Mouse (Mus musculus): ENCODE data around the gene Chrne. TPM values are rescaled to one million over a fixed set of nuclear protein-coding genes. Genes with fewer than 3 reads are reported as not detected.

The Chrne gene
- polyA plus RNA-seq (2021; fragmentation: Nextera tagmentation): 0.31 TPM in 1 of 2 replicates, not detected in the other
- long read RNA-seq, experiment 1: 0 reads
- long read RNA-seq, experiment 2: 0 reads

GRCm38 (mm10) chr11:70619101-70619500 is at the start of gene Chrne:
Gene Chrne, minus strand, starts transcription at chr11:70619216.

DNA sequence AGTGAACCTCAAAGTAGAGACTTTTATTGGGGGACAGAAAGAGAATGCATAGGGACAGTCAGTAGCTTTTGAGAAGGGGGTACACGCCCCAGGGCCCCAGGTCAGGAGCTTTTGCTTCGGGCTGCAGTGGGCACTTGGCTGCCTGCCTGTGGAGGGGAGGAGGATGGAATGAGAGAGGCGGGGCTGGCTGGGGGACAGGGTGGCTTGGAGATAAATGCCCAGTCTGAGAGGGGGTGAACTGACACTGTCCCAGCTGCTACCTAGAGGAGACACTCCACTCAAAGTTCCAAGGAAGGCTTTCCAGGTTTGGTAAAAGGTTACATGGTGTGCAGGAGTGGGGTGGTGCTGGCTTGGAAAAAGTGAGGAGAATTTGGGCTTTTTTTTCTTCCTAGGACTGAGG is 37.9 kb upstream of the Chrne start, which contains the start of gene Eno3:
Eno3 (plus strand) TSS at position 239 of the 400 bp plus-strand sequence.

DNA sequence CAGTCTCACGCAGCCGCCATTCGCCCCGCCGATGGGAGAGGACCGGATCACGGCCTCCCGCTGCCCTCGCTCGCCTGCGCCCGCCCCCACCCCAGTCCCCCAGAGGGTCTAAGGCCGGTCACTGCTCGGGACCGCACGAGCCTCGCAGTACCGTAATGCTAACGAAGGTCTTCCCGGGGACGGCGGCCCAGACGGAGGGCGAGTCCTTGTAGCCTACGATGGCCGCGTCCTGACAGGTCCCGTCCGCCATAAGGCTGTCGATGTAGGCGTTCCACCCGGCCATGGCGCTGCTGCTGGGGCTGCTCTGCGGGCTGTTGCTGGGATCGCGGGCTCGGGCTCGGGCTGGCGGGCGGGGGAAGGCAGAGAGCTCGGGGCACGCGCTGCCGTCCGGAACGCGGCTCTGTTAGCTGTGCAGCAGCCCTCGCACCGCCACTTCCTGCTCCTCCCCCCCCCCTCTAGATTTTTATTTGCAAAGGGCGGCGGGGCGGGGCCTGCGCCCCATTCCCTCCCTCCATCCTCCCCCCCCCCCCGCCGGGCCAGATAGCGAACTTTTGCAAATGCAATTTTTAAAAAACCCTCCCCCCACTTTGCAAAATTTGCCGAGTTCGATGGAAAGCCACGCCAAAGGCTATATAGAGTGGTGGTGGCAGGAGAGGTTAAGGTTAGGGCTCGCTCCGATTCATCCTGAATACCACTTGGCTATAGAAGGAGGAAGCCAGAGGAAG is 35.3 kb upstream of the Chrne start, which contains the start of gene Pfn1:
Pfn1 (minus strand) TSS at position 447 of the 725 bp plus-strand sequence.

DNA sequence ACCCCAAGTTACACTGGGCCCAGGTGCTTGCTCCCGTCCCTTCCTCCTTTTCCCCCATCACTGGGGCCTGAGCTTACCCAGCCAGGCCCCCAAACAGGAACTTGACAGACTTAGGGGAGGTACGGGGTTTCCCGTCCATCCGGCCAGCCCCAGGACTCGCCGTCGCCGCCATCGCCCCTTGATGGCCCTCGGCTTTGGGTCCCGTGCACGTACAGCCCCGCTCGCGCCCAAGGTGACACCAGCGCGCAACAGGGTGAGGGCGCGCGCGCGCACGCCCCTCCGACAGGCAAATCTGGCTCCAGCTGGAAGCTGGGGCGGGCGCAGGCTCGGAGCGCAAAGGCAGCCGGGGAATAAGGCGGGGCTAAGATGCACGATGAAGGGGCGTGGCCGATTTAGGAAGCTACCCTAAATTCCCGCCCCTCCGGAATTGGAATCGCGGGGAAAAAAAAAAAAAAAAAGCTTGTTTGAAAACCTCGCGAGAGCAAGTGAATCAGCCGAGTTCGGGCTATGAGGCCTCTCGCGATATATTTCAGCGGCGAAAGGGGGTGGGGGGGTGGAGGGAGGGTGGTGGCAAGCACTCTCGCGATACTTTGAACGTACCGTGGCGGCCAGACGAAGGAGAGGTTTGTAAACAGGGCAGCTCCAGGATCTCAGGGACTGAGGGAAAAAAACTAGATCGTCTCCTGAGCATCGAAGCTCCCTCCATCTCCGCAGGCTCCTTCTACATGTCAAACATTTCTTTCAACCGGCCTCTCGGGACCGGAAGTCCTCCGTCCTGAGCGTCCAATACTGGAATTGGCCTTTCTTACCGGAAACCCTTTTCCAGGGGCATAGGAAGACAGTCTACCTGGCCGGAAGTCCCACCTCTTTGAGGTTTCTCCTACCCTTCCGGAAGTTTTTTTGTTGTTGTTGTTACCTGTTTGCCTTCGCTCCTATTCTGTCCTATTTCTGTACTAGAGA is 28.0 kb upstream of the Chrne start, which contains the start of the genes Rnf167 and Slc25a11:
Rnf167 (plus strand) TSS at position 545 of the 960 bp plus-strand sequence.
Slc25a11 (minus strand) TSS at position 789 of the 960 bp plus-strand sequence.

GRCm38 (mm10) chr11:70638714-70639278 is 19.8 kb upstream of the Chrne start, which contains the start of gene Gp1ba:
Gene Gp1ba, plus strand, starts transcription at chr11:70639122.

GRCm38 (mm10) chr11:70615516-70616093 is 3.4 kb downstream of the Chrne start, which contains the start of gene 4930544D05Rik:
Gene 4930544D05Rik, plus strand, starts transcription at chr11:70615848.

Other genes with a start within 250 kb of the Chrne start
- 7.1 and 10.1 TPM in 2 replicates for gene Pelp1, start 209.2 kb downstream of the Chrne start, polyA plus RNA-seq (2021; fragmentation: Nextera tagmentation)
- gene Arrb2, start 186.6 kb downstream of the Chrne start, polyA plus RNA-seq (2021; fragmentation: Nextera tagmentation): 4.8 and 6.1 TPM in 2 replicates
- 19.1 and 19.8 TPM in 2 replicates for gene Med11, start 167.3 kb downstream of the Chrne start, polyA plus RNA-seq (2021; fragmentation: Nextera tagmentation)
- 0.06 and 0.13 TPM in 2 replicates for gene Zmynd15, start 159.8 kb downstream of the Chrne start, polyA plus RNA-seq (2021; fragmentation: Nextera tagmentation)
- gene Cxcl16, start 159.2 kb downstream of the Chrne start, polyA plus RNA-seq (2021; fragmentation: Nextera tagmentation): 1.9 and 3.4 TPM in 2 replicates
- 0.62 and 0.80 TPM in 2 replicates for gene Tm4sf5, start 114.0 kb downstream of the Chrne start, polyA plus RNA-seq (2021; fragmentation: Nextera tagmentation)
- gene Vmo1, start 104.6 kb downstream of the Chrne start, polyA plus RNA-seq (2021; fragmentation: Nextera tagmentation): 0.30 and 0.39 TPM in 2 replicates
- 0.11 TPM in 2 replicates for gene Gltpd2, start 100.0 kb downstream of the Chrne start, polyA plus RNA-seq (2021; fragmentation: Nextera tagmentation)
- 615 and 656 TPM in 2 replicates for gene Psmb6, start 93.8 kb downstream of the Chrne start, polyA plus RNA-seq (2021; fragmentation: Nextera tagmentation)
- gene Gm40193, start 86.3 kb downstream of the Chrne start, polyA plus RNA-seq (2021; fragmentation: Nextera tagmentation): not detected in 2 replicates
- 7.8 and 8.6 TPM in 2 replicates for gene Pld2, start 79.2 kb downstream of the Chrne start, polyA plus RNA-seq (2021; fragmentation: Nextera tagmentation)
- 25.4 and 30.5 TPM in 2 replicates for gene Mink1, start 56.3 kb downstream of the Chrne start, polyA plus RNA-seq (2021; fragmentation: Nextera tagmentation)
- not detected in 2 replicates for gene 4930544D05Rik, start 3.4 kb downstream of the Chrne start, polyA plus RNA-seq (2021; fragmentation: Nextera tagmentation)
- 0.11 and 0.15 TPM in 2 replicates for gene Gp1ba, start 19.9 kb upstream of the Chrne start, polyA plus RNA-seq (2021; fragmentation: Nextera tagmentation)
- 98.0 and 122 TPM in 2 replicates for gene Rnf167, start 28.0 kb upstream of the Chrne start, polyA plus RNA-seq (2021; fragmentation: Nextera tagmentation)
- 202 and 213 TPM in 2 replicates for gene Slc25a11, start 28.3 kb upstream of the Chrne start, polyA plus RNA-seq (2021; fragmentation: Nextera tagmentation)
- 531 and 655 TPM in 2 replicates for gene Pfn1, start 35.4 kb upstream of the Chrne start, polyA plus RNA-seq (2021; fragmentation: Nextera tagmentation)
- gene Eno3, start 38.0 kb upstream of the Chrne start, polyA plus RNA-seq (2021; fragmentation: Nextera tagmentation): 4.7 and 5.0 TPM in 2 replicates
- 74.2 and 84.7 TPM in 2 replicates for gene Spag7, start 50.2 kb upstream of the Chrne start, polyA plus RNA-seq (2021; fragmentation: Nextera tagmentation)
- gene Camta2, start 68.9 kb upstream of the Chrne start, polyA plus RNA-seq (2021; fragmentation: Nextera tagmentation): 105 and 127 TPM in 2 replicates
- 5.2 and 5.7 TPM in 2 replicates for gene Inca1, start 80.9 kb upstream of the Chrne start, polyA plus RNA-seq (2021; fragmentation: Nextera tagmentation)
- gene Kif1c, start 81.3 kb upstream of the Chrne start, polyA plus RNA-seq (2021; fragmentation: Nextera tagmentation): 0.90 and 1.3 TPM in 2 replicates
- gene Zfp3, start 145.0 kb upstream of the Chrne start, polyA plus RNA-seq (2021; fragmentation: Nextera tagmentation): 12.9 and 14.9 TPM in 2 replicates
- gene Scimp, start 193.4 kb upstream of the Chrne start, polyA plus RNA-seq (2021; fragmentation: Nextera tagmentation): 0.13 and 0.26 TPM in 2 replicates
- 79.5 and 90.5 TPM in 2 replicates for gene Rabep1, start 225.6 kb upstream of the Chrne start, polyA plus RNA-seq (2021; fragmentation: Nextera tagmentation)